Mouse (Mus musculus) embryonic facial prominence, embryonic 12.5 days (tissue): ENCODE data around the gene Dcun1d4. TPM values are rescaled to one million over a fixed set of nuclear protein-coding genes. Genes with fewer than 3 reads are reported as not detected.

Experiments
- polyA plus RNA-seq: library from polyadenylated mRNA; unstranded; fragments of >200 nt; fragmentation: Nextera tagmentation; extraction: Ambion mirVana; gene quantifications from 2 replicates; pipeline ENCODE4 v1.2.1, GENCODE M21; 2016

The Dcun1d4 gene
- polyA plus RNA-seq, 1 experiment from 2014 or later = 37.9 TPM

Other genes starting within 250 kb of the Dcun1d4 start
- 28.6 and 28.7 TPM in 2 replicates for gene Fryl, start 224.4 kb upstream of the Dcun1d4 start, polyA plus RNA-seq
- gene Ociad1, start 188.2 kb upstream of the Dcun1d4 start, polyA plus RNA-seq = 207 and 219 TPM in 2 replicates
- gene Ociad2, start 140.0 kb upstream of the Dcun1d4 start, polyA plus RNA-seq = 10.3 and 13.6 TPM in 2 replicates
- gene Cwh43, start 74.9 kb upstream of the Dcun1d4 start, polyA plus RNA-seq = not detected in 2 replicates
- 0.11 and 0.33 TPM in 2 replicates for gene Lrrc66, start 151.5 kb downstream of the Dcun1d4 start, polyA plus RNA-seq
- 27.6 and 31.1 TPM in 2 replicates for gene Sgcb, start 166.8 kb downstream of the Dcun1d4 start, polyA plus RNA-seq
- gene Spata18, start 170.4 kb downstream of the Dcun1d4 start, polyA plus RNA-seq = 0.29 TPM in 2 replicates